Mouse (Mus musculus) liver, adult (tissue): ENCODE results near the gene Ankdd1b.

Experiments used
- GATA4 ChIP-seq: IDR thresholded peaks from 2 replicates; pipeline ENCODE4 v1.6.1; 2014; ENCODE audit warnings: mild to moderate bottlenecking, low read length; ENCODE audit not compliant: insufficient replicate concordance

Ankdd1b gene

GRCm38 (mm10) chr13:96470957-96471356, at the start of gene Ankdd1b:
Gene Ankdd1b (minus strand): TSS chr13:96471198.
- no peak for TF ChIP-seq GATA4

GRCm38 (mm10) chr13:96517335-96517734, 46.3 kb upstream of the Ankdd1b start:
- TF ChIP-seq GATA4: no peak

GRCm38 (mm10) chr13:96516249-96516648, 45.3 kb upstream of the Ankdd1b start:
- no peak for TF ChIP-seq GATA4

- no peak for TF ChIP-seq GATA4
These were observed 43.4 kb upstream of the Ankdd1b start for GRCm38 (mm10) chr13:96514154-96514942.

GRCm38 (mm10) chr13:96511893-96512292, 40.9 kb upstream of the Ankdd1b start:
- TF ChIP-seq GATA4: no peak

GRCm38 (mm10) chr13:96511262-96511661, 40.3 kb upstream of the Ankdd1b start:
- TF ChIP-seq GATA4: no peak

- no peak for TF ChIP-seq GATA4
These were observed 39.6 kb upstream of the Ankdd1b start for GRCm38 (mm10) chr13:96510635-96511034.

GRCm38 (mm10) chr13:96507541-96507940, 36.5 kb upstream of the Ankdd1b start:
- no peak for TF ChIP-seq GATA4

GRCm38 (mm10) chr13:96506313-96506712, 35.3 kb upstream of the Ankdd1b start:
- TF ChIP-seq GATA4: no peak

GRCm38 (mm10) chr13:96505661-96506060, 34.7 kb upstream of the Ankdd1b start:
- no peak for TF ChIP-seq GATA4

- no peak for TF ChIP-seq GATA4
These were observed 28.9 kb upstream of the Ankdd1b start for GRCm38 (mm10) chr13:96499891-96500290.

- TF ChIP-seq GATA4: 0 out of 2 replicates have a peak, but pooled peaks have one; percentile 13
These were observed 25.6 kb upstream of the Ankdd1b start for GRCm38 (mm10) chr13:96496630-96497029.

- no peak for TF ChIP-seq GATA4
These were observed 19.4 kb upstream of the Ankdd1b start, which contains the start of gene Gm17622 for GRCm38 (mm10) chr13:96490433-96490832. Gene Gm17622 (plus strand): TSS chr13:96490733.

GRCm38 (mm10) chr13:96487968-96488367, 17.0 kb upstream of the Ankdd1b start:
- no peak for TF ChIP-seq GATA4

GRCm38 (mm10) chr13:96487230-96487629, 16.2 kb upstream of the Ankdd1b start:
- TF ChIP-seq GATA4: no peak

GRCm38 (mm10) chr13:96478991-96479390, 8.0 kb upstream of the Ankdd1b start:
- TF ChIP-seq GATA4: no peak

- no peak for TF ChIP-seq GATA4
These were observed 6.2 kb upstream of the Ankdd1b start for GRCm38 (mm10) chr13:96477226-96477625.
